Mouse (Mus musculus): ENCODE measurements at regions not wholly inside any gene's neighbourhood (a gene's known extent, or its start where the extent isn't known, plus 50 kb on each side); places are given as distances from the start of the nearest gene placed in this dataset.

- TF ChIP-seq CTCF (IDR thresholded peaks at IDR 0.05; ENCODE audit: low read depth) (no peak), EP300 (optimal IDR thresholded peaks at IDR 0.05) (no peak)
These were observed 800.4 kb downstream of the Ets1 start for GRCm38 (mm10) chr9:33436459-33436858.

All from stomach, postnatal 0 days (tissue).